Mouse (Mus musculus) thymus, postnatal 4 days (tissue): ENCODE data around the gene Mapk14.

ENCODE experiments used
- DNase-seq: peaks from one replicate; pipeline ENCODE4 v3.0.0; 2021

Mapk14 gene

DNA sequence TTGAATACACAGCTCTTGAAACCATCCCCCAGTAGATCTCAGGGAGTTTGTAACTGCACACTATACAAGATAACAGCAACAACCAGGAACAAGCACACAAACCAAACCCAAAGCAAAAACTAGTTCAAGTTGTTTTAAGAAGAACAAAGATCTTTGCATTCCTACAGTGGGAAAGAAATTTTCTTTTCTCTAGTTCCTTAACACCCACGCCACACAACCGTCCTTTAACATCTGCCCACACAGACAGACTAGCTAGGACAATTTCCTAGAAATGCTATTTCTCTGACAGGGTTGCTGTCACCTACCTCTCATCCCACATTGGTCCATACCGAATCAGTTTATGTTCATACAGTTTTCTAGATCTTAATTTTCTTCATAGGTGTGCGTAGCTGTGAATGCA lies 105.9 kb downstream of the Mapk14 start:
- DNase-seq: no peak
